Mouse (Mus musculus) v-Abl transformed pro-B cells (cell line): Measurements from ENCODE around the gene Zfp629.

ENCODE experiments used
- in situ Hi-C, 2 experiments: fragments of 400-800 bp; cut with MboI; formaldehyde crosslinking; loops; one replicate each; pipeline ENCODE4 v1.15.1; 2025; ENCODE audit not compliant: unreplicated experiment in 2 of 2

The Zfp629 gene

DNA sequence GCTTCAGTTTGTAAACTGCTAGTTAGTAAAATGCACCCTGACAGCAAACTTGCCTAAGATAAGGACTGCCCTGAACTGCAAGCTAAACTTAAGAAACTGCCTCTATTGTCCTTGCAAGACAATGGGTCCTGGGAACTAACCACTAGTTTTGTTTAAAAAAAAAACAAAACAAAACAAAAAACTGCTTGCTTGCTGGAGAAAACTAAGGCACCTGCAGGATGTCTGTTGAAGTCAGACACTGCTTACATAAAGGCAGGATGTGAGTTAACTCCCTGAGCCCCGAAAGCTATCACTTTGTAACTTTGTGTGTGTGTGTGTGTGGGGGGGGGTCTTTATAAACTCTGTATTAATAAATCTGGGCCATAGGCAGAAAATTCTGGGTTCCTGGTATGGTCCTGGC is 1.3 kb upstream of the Zfp629 start:
- in situ Hi-C loops: loop anchor here in 1 of 2 experiments (10.0 kb wide), 1 partner anchor 272 kb away; the partner anchor contains the start of gene Zfp768

- in situ Hi-C loops: loop anchor here in 1 of 2 experiments (10.0 kb wide), 1 partner anchor 272 kb away; the partner anchor contains the start of gene Zfp768
These were observed 739 bp upstream of the Zfp629 start for GRCm38 (mm10) chr7:127616336-127616735.

DNA sequence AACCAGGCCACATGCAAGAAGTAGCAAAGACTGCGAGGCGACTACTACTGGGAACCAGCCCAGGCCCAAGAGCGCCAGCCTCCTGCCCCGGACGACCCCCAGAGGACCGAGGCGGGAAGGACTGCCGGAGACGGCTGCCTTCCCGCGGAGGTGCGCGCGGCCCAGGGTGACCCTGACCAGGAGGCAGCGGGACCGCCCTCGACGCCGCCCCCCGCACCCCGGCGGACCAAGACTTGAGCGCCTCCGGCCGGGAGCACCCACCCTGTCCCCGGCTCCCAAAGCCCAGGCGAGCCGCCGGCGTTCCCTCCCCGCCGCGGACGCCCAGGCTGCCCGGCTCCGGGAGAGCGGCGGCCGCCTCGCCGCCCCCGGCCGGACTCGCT is 1.1 kb downstream of the Zfp629 start:
- in situ Hi-C loops: loop anchor here in 1 of 2 experiments (10.0 kb wide), 1 partner anchor 270 kb away; the partner anchor contains the start of gene Zfp768

DNA sequence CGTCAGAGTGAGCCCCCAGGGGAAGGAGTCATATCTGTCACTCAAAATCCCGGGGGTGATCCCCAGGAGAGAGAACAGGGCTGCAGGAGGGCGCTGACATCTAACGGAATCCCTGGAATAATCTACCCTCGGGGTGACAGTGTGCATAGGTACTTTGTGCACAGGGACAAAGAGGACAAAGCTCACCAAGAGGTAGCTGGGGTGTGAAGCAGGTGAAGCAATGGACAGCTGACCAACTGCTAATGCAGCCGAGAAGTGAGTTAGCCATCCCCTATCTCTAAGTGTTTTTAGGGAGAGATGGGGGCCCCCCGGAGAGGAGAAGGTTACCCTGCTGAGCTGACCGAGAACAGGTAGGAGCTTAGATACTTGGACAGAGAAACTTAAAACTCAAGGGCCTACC is 1.5 kb downstream of the Zfp629 start:
- in situ Hi-C loops: loop anchor here in 1 of 2 experiments (10.0 kb wide), 1 partner anchor 269 kb away; the partner anchor contains the start of gene Zfp768

GRCm38 (mm10) chr7:127613501-127613900 is 2.1 kb downstream of the Zfp629 start:
- in situ Hi-C loops: loop anchor here in 1 of 2 experiments (10.0 kb wide), 1 partner anchor 269 kb away; the partner anchor contains the start of gene Zfp768

GRCm38 (mm10) chr7:127611561-127611960 is 4.0 kb downstream of the Zfp629 start:
- in situ Hi-C loops: loop anchor here in 1 of 2 experiments (10.0 kb wide), 1 partner anchor 267 kb away; the partner anchor contains the start of gene Zfp768

GRCm38 (mm10) chr7:127611011-127611410 is 4.6 kb downstream of the Zfp629 start:
- in situ Hi-C loops: loop anchor here in 1 of 2 experiments (10.0 kb wide), 1 partner anchor 266 kb away; the partner anchor contains the start of gene Zfp768

DNA sequence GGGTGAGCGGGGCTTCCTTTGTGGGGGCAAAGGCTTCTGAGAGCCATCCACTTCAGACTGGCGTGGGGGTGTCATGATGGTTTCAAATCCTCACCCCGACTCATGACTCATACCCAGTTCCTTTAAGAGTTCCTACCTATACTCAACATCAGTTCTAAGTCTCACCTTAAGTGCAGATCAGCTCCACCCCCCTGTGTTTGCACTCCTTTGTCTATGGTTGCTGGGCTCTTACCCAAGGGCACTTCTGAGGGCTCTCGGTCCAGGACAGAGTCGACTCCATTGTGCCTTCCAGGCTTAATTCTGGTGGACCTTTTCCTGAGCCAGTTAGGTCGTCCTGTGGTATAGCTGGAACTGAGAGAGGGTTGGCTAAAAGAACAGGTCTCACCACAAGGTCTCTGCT is 8.4 kb downstream of the Zfp629 start:
- in situ Hi-C loops: no loop called here

- in situ Hi-C loops: no loop called here
These were observed 11.3 kb downstream of the Zfp629 start for GRCm38 (mm10) chr7:127604256-127604655.

- in situ Hi-C loops: no loop called here
These were observed 12.7 kb downstream of the Zfp629 start for GRCm38 (mm10) chr7:127602903-127603302.

DNA sequence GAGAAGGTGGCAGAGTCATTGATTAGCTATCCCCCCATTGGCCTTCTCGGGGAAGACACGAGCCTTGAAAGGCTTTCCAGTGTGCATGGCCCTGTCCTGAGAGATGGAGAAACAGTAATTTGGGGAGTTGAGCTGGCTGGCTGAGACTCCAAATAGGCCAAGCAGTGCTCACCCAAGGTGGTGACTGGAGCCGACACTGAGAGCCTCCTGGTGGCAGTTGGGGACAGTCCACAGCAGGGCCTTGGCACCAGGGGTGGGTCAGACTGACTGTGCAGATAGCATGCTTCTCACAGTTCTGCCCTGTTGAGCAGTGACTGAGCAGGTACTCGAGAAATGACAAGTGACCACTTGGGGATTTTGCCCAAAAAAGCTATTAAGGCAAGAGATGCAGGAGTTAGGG is 13.9 kb downstream of the Zfp629 start:
- in situ Hi-C loops: no loop called here

DNA sequence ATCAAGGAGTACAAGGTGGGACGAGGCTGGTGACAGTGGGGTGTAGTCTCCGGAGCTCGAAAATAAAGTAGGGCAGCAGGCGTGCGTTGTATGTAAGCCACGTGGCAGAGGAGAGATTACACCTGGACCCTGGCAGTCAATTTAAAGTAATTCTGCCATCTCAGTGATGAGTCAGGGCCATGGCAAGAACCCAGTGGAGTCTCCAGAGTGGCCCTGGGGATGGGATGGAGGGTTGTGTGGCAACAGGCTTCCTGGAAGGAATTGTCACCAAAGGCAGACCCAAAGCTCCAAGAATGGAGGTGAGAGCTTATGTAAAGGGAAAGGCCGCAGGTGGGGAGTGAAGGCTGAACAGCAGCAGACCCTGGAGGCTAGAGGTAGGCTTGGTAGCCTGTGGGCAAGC is 15.0 kb downstream of the Zfp629 start:
- in situ Hi-C loops: no loop called here

- in situ Hi-C loops: no loop called here
These were observed 18.9 kb downstream of the Zfp629 start for GRCm38 (mm10) chr7:127596747-127597146.

DNA sequence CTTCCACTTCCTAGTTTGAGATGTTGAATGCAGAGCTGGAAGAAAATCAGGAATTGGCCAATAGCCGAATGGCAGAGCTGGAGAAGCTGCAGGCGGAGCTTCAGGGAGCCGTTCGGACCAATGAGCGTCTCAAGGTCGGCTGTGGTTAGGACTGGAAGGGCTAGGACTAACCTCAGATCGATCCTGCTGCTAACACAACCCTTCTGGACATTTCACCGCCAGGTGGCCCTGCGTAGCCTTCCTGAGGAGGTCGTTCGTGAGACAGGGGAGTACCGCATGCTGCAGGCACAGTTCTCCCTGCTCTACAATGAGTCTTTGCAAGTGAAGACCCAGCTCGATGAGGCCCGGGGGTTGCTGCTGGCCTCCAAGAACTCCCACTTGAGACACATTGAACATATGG is 23.0 kb downstream of the Zfp629 start:
- in situ Hi-C loops: no loop called here

- in situ Hi-C loops: no loop called here
These were observed 24.5 kb downstream of the Zfp629 start for GRCm38 (mm10) chr7:127591108-127591507.

- in situ Hi-C loops: no loop called here
These were observed 26.0 kb downstream of the Zfp629 start for GRCm38 (mm10) chr7:127589637-127590036.

GRCm38 (mm10) chr7:127588901-127589300 is 26.7 kb downstream of the Zfp629 start:
- in situ Hi-C loops: no loop called here

GRCm38 (mm10) chr7:127588011-127588871 is 27.4 kb downstream of the Zfp629 start, which contains the start of the genes Ccdc189 and Rnf40:
Ccdc189 (minus strand) TSS chr7:127588595.
Rnf40 (plus strand) TSS chr7:127588767.
- in situ Hi-C loops: no loop called here

DNA sequence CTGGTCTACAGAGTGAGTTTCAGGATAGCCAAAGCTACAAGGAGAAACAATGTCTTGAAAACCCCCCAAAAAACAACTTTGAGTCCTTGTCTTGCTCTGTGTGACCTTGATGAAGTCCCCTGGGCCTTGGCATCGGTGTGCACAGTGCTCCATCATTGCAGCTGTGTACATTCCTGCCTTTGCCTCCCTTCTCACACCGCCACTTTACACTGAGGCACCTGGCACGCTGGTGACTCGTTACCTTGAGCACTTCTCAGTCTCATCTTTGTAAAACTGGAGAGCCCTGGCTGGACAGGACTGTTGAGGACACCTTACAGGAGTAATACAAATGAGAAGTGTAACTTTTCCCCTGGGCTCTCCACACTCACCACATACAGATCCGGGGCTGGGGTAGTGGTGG is 28.4 kb downstream of the Zfp629 start:
- in situ Hi-C loops: no loop called here

GRCm38 (mm10) chr7:127586149-127586548 is 29.4 kb downstream of the Zfp629 start:
- in situ Hi-C loops: no loop called here

GRCm38 (mm10) chr7:127585031-127585430 is 30.6 kb downstream of the Zfp629 start:
- in situ Hi-C loops: no loop called here

- in situ Hi-C loops: no loop called here
These were observed 32.3 kb downstream of the Zfp629 start for GRCm38 (mm10) chr7:127583260-127583659.
